Mouse (Mus musculus) C2C12 (cell line): ENCODE results near the gene Gm17949.

Source experiments
- CEBPB ChIP-seq: IDR thresholded peaks from one replicate; pipeline ENCODE4 v1.6.1; 2011; ENCODE audit warnings: low read depth, mild to moderate bottlenecking, control low read depth, moderate library complexity
- CTCF ChIP-seq: IDR thresholded peaks from one replicate; pipeline ENCODE4 v1.5.1; 2011; ENCODE audit not compliant: control insufficient read depth, insufficient read depth, insufficient read length
- FOSL1 ChIP-seq: IDR thresholded peaks from one replicate; pipeline ENCODE4 v1.8.0; 2011; ENCODE audit warnings: mild to moderate bottlenecking, low read length; ENCODE audit not compliant: poor library complexity, insufficient read depth, severe bottlenecking
- MAX ChIP-seq: IDR thresholded peaks from one replicate; pipeline ENCODE4 v1.6.1; 2011; ENCODE audit warnings: mild to moderate bottlenecking, control low read depth
- MYOD1 ChIP-seq: IDR thresholded peaks from one replicate; pipeline ENCODE4 v1.6.1; 2011; ENCODE audit warnings: low read depth; ENCODE audit not compliant: control insufficient read depth, insufficient read length
- MYOG ChIP-seq: IDR thresholded peaks from one replicate; pipeline ENCODE4 v1.6.1; 2011; ENCODE audit not compliant: control insufficient read depth, insufficient read length; ENCODE audit errors: extremely low read depth
- USF1 ChIP-seq: IDR thresholded peaks from one replicate; pipeline ENCODE4 v1.6.1; 2011; ENCODE audit warnings: low read depth, mild to moderate bottlenecking, control low read depth, moderate library complexity

- TF ChIP-seq CTCF: no peak
- no peak for TF ChIP-seq MYOD1
- no peak for TF ChIP-seq MAX
- TF ChIP-seq USF1: no peak
- TF ChIP-seq CEBPB: no peak
- no peak for TF ChIP-seq FOSL1
- TF ChIP-seq MYOG: no peak
These were observed 16.2 kb downstream of the Gm17949 start for GRCm38 (mm10) chr17:57027471-57027870.
